Mouse (Mus musculus) stomach, postnatal 0 days (tissue): Measurements from ENCODE around the gene Spag17.

Source experiments
- CTCF ChIP-seq: IDR thresholded peaks from 2 replicates; pipeline ENCODE4 v1.5.1; 2016; ENCODE audit warnings: antibody characterized with exemption, low read depth, mild to moderate bottlenecking, moderate library complexity
- EP300 ChIP-seq: optimal IDR thresholded peaks from 2 replicates; pipeline ENCODE3; 2016; ENCODE audit warnings: antibody characterized with exemption

DNA sequence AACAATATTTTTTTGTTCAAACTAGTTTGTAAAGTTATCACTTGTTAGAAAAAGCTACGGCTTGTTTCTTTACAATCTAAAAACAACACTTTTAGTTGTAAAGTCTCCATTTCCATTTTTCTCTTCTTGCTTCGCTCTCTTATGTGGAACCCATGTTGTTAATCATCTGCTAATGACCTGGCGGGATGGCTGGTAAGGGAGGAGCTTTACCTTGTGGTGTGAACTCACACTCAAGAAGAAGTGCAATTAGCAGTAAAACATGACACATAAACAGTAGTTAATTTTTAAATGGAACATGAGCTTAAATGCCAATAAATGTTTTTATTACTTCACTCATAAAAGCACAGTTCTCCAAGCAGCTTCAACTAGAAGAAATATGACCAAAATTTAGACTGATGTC is 3.7 kb upstream of the Spag17 start:
- no peak for TF ChIP-seq CTCF
- TF ChIP-seq EP300 = no peak
